Mouse (Mus musculus) megakaryocyte-erythroid progenitor cell, adult 5 weeks (primary cell): ENCODE results near the gene Gskip. TPM values are rescaled to one million over a fixed set of nuclear protein-coding genes. Genes with fewer than 3 reads are reported as not detected.

Experiments
- polyA plus RNA-seq: library from polyadenylated mRNA; stranded (reverse); fragments of >175 nt; gene quantifications from 2 replicates; pipeline ENCODE4 v1.2.3, GENCODE M21; 2012

Gskip gene
- 1.6 and 2.9 TPM in 2 replicates for polyA plus RNA-seq

GRCm38 (mm10) chr12:105683933-105684901 lies at the start of gene Gskip:
Gskip (plus strand) TSS chr12:105684829.

DNA sequence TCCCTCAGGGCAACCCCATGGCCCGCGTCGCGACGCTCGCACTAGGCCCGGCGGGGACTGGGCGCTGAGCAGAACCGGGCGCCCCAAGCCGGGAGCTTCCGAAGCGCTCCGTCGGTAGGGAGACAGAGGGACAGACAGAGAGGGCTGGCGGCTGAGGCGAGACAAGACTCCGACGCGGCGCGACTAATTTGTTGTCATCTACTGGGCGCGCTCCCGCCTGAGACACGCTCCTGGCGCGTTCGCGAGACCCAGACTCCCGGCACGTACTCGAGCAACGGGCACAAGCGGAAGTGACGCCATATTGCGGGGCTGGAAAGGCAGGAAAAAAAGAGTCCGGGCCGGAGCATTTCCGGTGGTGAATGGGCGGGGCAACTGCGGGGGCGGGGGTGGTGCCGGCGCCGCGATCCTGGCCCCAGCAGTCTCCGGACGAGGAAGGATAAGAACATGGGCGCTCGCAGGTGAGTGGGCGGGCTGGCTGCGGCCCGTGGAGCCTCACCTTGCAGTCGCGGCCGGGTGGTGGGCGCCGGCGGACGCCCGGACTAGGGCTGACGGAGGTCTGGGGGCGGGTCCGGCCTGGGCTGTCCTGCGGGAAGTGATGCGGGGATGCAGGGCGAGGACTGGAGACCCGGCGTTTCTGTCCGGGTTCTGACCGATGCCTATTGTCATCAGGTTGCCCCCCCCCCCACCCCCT lies 517 bp downstream of the Gskip start, which contains the start of gene Atg2b:
Atg2b (minus strand) TSS at position 211 of the 691 bp plus-strand sequence.

GRCm38 (mm10) chr12:105705799-105706487 lies 21.3 kb downstream of the Gskip start, which contains the start of gene Ak7:
Ak7 (plus strand) TSS chr12:105705976.

Other genes starting within 250 kb of the Gskip start
- gene D430019H16Rik, start 231.0 kb upstream of the Gskip start, polyA plus RNA-seq, result 0.02 TPM in 1 of 2 replicates, not detected in the other
- not detected in 2 replicates for gene Bdkrb2, start 121.6 kb upstream of the Gskip start, polyA plus RNA-seq
- gene Bdkrb1, start 81.7 kb upstream of the Gskip start, polyA plus RNA-seq, result not detected in 2 replicates
- gene Atg2b, start 382 bp downstream of the Gskip start, polyA plus RNA-seq, result 13.7 and 16.1 TPM in 2 replicates
- not detected in 2 replicates for gene Ak7, start 21.1 kb downstream of the Gskip start, polyA plus RNA-seq
- 289 and 299 TPM in 2 replicates for gene Papola, start 99.9 kb downstream of the Gskip start, polyA plus RNA-seq